Mouse (Mus musculus) stomach, postnatal 0 days (tissue): ENCODE data around the gene Hist1h2bk.

Experiments used
- CTCF ChIP-seq: IDR thresholded peaks from 2 replicates; pipeline ENCODE4 v1.5.1; 2016; ENCODE audit warnings: antibody characterized with exemption, low read depth, mild to moderate bottlenecking, moderate library complexity
- EP300 ChIP-seq: optimal IDR thresholded peaks from 2 replicates; pipeline ENCODE3; 2016; ENCODE audit warnings: antibody characterized with exemption

DNA sequence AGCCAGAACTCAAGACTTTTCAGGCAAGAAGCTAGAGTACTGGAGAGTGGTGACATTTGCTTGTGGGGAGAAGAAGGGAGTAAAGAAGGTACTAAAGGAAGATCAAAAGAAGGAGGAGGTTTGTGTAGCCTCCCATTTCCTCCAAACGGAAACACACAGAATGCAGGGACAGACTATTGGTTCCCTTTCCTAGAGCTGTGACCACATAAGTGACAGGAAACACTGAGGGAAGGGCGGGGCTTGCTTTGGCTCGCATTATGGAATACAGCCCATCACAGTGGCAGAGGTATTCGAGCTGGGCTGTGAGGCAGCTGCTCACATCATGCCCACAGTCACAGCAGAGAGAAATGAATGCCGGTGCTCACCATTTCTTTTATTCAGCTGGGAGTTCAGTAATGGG lies 33.8 kb upstream of the Hist1h2bk start:
- no peak for TF ChIP-seq CTCF
- TF ChIP-seq EP300: no peak
